Mouse (Mus musculus) adrenal gland, adult 8-10 months (tissue): ENCODE results near the gene H2al1a. TPM values are rescaled to one million over a fixed set of nuclear protein-coding genes. Genes with fewer than 3 reads are reported as not detected.
"Not testable (repeated sequence)": the region's sequence is repeated elsewhere in the genome, so short reads cannot be mapped to it uniquely, and the experiment has no call there.

Source experiments
- DNase-seq: peaks from one replicate; pipeline ENCODE4 v3.0.0; 2022
- total RNA-seq, 4 experiments: library from RNA; stranded (reverse); gene quantifications; 2 replicates each; pipeline ENCODE4 v1.2.4; 2022

Gene H2al1a
- total RNA-seq = not detected

DNA sequence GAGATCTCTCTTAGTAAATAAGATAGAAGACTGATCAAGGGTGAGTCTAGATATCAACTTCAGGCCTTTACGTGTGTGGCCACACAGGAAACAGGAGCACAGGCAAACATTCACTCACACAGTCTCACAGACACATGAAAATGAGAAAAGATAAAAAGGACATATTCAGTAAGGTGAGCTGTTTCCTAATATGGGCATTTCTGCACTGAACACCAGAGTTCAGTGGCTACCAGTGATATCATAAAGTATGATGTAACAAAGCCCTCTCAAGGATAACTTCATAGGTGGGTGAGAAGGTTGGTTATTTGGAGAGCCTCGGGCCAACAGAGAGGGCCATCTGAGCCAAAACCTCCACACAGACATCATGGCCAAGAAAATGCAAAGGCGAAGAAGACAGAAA, at the start of gene H2al1a:
H2al1a (plus strand) TSS at position 301 of the 400 bp plus-strand sequence.
- DNase-seq = not testable (repeated sequence)

DNA sequence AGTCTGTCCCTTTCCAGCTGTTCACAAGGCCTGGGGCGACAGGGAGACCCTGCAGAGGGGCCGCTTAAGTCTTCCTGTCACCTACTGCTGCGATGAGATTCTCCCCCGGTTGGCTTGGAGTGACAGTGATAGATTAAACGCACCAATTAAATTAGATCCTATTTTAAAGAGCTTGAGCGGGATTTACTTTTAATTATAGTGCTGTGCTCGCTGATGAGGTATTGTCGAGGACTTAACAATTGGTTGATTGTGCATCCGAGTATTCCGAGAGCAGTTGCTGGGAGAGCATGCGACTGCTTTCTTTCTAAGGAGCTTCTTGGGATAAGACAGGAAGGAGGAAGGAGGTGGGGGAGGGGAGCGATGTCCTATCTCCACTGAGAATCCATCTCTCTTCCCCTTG, 48.9 kb upstream of the H2al1a start:
- DNase-seq = no peak

DNA sequence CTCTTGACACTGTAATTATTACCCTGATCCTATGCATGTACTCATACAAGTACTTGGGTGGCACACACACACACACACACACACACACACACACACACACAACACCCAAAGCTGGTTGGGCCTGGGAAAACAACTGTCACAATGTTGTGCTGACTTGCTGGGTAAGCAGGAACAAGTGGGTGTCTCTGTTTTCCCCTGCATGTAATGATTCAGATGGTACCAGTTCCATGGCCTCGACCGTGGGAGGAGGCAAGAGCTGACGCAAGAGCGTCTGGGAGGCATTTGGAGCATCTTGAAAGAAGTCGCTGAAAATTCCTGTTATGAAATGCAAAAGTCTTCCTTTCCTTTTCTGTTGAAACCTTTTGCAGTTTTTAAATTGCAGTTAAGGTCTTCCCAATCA, 45.0 kb upstream of the H2al1a start:
- DNase-seq = peak; percentile 4

DNA sequence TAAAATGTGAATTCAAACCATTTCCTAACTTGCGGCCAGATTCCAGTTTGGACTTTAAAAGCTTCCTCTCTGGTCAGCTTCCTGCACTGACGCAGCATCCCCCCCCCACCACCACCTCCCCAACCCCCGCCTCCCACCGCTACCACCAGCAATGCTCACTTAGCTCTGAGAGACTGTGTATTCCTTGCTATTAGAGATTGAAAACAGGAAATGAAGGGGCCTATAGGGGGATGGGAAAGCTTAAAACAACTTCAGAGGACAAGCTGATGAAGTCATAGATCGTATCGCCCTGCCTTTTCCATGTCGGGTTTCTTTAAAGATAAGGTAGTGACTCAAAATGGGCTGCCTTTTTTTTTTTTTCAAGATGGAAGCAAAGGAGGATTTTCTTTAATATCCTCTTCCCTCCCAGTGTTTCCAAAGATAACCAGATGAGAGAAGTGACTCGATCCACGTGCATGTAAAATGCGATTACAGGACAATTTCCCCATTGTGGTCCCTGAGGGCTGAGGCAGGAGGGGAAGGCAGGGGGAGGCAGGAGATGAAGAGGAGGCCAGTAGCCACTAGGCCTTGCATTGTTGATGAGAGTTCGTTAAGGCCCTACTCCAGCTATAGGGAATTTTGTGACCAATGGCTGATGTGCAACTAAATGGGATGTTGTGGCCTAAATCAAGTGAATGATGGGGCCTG, 44.4 kb upstream of the H2al1a start:
- DNase-seq = no peak

DNA sequence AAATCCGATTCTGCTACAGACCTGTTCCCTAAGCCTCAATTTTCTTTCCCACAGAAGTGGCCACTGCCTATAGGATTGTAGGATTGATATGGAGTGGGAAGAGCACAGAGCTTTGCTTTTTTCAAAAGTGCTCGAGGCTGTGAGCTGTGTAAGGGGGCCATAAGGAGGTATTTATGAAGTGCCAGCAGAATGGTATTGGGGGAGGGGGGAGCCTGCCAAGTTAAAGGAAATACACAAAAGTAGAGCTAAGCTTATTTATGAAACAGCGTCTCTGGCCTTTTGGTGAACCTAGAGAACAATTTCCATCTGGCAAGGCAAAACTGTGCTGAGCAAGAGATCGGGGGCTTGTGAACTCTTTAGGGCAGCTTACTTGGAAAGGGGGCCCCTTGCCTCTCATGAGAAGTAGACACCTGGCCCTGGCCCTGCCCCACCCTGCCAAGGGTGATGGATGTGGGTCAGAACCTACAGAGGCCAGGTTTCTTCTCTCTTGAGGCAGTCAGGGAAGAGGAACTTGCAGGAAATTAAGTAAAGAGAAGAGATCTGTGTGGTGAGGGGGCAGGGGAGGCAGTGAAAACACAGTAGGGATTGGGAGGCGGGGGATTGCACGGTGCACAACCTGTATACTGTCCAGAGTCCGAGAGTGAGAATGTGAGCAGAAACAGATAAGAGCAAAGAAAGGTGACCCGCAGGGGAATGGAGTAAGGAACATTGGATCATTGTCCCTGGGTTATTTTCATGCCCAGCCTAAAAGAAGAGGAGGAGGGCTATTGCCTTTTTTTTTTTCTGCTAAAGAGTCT, 43.3 kb upstream of the H2al1a start:
- DNase-seq = no peak

DNA sequence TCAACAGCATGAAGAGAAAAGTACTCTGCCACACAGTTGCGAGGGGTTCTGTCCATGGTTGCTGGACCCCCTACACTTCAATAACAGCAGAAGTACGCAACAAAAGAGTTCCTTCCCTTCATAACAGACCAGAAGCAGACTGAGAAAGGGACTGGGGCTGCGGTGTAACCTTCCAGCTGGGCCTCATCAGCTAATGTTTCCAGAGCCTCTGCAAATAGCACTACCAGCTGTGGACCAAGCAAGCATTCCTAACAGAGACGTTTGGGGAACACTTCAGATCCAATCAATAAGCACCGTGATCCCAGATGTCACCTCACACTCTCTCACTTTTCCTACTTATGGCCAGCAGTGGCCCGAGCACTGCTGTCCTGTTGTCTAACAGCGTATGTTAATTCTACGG, 34.1 kb upstream of the H2al1a start:
- no peak for DNase-seq

DNA sequence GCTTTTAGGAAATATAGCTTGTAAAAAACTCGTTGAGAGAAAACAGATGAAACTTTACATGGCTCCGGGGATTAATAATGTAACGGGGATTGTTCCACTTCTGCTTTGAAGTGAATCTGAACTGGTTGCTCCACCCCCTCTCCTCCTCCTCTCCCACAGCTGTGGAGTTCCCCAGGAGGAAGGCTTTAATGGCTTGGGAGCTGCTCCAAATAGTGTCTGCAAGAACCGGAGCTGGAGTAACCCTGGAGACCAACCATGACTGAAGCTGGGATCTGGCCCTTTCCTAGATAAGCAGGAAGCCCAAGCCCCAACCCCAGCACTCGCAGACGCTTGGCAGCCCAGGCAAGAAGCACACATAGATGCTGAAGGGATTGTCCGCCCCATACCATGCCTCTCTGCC, 31.3 kb upstream of the H2al1a start:
- no peak for DNase-seq

DNA sequence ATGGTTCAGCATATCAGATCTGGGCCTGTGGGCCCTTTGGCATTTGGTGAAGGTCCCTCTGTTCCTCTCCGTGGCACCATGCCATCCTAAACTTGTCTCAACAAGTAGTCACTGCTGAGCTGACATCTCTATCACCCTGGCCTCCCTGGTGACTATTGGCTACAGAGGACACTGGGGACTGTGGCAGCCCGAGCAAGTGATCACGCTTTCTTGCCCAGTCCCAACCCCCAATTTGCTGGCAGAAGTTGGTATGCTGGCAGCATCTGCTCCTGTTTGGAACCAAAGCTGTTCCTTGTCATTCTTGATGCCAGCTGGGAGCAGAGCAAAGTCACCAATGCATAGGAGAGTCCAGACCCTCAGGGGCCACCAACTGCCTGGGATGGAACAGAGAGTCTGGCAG, 30.0 kb upstream of the H2al1a start:
- DNase-seq = peak; percentile 4

DNA sequence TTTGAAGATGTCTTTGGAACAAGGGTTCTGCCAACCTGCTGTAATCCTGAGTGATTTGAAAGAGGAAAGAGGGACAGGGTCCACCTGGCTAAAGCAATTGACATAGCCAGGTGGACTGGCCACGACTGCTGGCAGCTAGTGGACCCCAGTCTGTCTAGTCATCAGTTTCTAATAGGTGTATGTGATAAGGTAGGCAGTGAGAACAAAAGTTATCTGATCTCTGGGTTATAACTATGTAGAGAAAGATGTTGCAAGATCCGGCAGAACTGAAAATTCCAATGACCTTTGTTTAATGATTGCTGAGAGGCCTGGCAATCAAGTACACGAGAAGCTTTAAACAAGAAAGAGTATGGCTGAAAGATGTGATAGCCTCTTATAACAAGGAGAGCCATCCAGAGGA, 25.9 kb upstream of the H2al1a start:
- no peak for DNase-seq

DNA sequence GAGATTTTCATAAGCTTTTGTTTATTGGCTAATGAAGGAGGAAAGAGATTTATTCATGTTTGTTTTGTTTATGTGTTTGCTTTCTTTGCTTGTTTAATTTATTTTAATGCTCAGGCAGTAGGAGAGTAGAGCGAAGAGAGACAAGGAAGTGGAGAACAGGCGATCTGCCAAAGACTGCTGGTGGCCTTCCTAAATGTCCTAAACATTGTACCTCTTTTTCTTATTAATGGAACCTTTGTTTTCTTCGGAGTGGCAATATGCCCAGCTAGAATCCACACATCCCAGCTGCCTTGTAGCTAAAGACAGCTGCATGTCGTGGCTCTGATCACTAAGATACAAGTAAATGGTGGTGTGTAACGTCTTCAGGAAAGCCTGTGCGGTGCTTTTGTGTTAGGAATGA, 22.0 kb upstream of the H2al1a start:
- DNase-seq = no peak

DNA sequence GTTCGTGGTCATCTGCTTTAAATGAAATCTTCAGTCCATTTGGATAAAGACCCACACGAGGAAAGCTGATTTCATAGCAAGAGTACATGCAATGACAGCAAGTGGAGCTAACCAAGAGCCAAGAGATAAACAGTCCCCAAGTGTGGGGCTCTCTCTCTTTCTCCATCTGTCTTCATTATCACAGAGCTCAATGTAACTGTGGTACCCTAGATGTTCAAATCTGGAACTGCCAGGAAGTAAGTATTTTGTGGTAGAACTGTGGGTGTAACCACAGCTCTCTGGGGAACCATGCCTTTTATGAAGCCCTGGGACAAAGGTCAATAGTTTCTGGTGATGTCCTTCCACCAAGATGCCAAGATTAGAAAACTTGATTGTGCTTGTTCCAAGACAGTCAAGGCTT, 18.3 kb upstream of the H2al1a start:
- no peak for DNase-seq

DNA sequence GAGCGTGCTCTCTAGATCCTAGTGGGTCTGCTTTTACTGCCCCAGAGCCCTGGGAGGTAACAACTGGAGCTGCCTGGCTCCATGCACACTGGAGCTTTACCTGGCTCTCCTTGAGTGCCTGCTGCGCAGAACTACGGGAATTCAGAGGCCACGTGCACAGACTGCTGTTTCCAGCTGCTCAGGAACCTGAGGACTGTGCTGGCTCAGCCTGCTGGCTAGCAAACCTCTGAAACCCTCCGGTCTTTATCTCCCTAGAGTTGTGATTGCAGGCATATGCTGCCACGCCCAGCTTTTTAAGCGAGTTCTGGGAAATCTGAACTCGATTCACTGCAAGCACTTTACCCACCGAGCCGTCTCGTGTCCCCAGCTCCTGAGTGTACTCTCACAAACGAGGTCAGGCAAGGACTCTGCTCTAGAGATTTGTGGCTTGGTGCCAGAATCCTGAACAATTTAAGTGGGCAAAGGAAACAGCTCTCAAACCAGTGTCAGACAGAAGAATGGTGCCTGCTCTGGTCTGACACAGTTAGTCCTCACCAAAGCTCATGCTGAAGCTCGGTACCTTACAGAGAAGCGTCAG, 10.7 kb upstream of the H2al1a start:
- DNase-seq = no peak

DNA sequence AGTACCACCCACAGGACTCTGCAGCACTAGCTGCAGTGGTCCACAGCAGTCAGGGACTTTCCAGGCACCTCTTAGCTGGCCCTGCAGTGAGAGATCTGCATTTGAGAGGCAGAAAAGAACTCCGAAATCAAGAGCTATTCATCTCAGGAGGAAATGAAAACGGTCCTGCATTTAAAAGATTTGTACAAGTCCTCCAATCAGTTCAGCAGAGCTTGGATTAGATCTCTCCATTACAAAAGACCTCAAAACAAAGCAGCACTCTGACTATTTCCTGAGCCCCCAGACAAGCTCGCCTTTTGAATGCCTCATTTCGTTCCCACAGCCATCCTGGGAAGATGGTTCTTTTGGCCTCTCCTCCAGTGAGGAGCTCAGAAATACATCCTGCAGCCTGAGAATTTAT, 9.8 kb upstream of the H2al1a start:
- no peak for DNase-seq

DNA sequence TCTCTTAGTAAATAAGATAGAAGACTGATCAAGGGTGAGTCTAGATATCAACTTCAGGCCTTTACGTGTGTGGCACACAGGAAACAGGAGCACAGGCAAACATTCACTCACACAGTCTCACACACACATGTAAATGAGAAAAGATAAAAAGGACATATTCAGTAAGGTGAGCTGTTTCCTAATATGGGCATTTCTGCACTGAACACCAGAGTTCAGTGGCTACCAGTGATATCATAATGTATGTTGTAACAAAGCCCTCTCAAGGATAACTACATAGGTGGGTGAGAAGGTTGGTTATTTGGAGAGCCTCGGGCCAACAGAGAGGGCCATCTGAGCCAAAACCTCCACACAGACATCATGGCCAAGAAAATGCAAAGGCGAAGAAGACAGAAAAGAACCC, 3.1 kb downstream of the H2al1a start, which contains the start of gene H2al1b:
H2al1b (plus strand) TSS at position 301 of the 400 bp plus-strand sequence.
- DNase-seq = not testable (repeated sequence)

DNA sequence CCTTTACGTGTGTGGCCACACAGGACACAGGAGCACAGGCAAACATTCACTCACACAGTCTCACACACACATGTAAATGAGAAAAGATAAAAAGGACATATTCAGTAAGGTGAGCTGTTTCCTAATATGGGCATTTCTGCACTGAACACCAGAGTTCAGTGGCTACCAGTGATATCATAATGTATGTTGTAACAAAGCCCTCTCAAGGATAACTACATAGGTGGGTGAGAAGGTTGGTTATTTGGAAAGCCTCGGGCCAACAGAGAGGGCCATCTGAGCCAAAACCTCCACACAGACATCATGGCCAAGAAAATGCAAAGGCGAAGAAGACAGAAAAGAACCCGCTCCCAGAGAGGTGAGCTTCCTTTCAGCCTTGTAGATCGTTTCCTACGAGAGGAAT, 6.3 kb downstream of the H2al1a start, which contains the start of gene H2al1c:
H2al1c (plus strand) TSS at position 301 of the 400 bp plus-strand sequence.
- DNase-seq = not testable (repeated sequence)

DNA sequence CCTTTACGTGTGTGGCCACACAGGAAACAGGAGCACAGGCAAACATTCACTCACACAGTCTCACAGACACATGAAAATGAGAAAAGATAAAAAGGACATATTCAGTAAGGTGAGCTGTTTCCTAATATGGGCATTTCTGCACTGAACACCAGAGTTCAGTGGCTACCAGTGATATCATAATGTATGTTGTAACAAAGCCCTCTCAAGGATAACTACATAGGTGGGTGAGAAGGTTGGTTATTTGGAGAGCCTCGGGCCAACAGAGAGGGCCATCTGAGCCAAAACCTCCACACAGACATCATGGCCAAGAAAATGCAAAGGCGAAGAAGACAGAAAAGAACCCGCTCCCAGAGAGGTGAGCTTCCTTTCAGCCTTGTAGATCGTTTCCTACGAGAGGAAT, 9.5 kb downstream of the H2al1a start, which contains the start of gene H2al1d:
H2al1d (plus strand) TSS at position 301 of the 400 bp plus-strand sequence.
- not testable (repeated sequence) for DNase-seq

DNA sequence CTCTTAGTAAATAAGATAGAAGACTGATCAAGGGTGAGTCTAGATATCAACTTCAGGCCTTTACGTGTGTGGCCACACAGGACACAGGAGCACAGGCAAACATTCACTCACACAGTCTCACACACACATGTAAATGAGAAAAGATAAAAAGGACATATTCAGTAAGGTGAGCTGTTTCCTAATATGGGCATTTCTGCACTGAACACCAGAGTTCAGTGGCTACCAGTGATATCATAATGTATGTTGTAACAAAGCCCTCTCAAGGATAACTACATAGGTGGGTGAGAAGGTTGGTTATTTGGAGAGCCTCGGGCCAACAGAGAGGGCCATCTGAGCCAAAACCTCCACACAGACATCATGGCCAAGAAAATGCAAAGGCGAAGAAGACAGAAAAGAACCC, 12.6 kb downstream of the H2al1a start, which contains the start of gene H2al1e:
H2al1e (plus strand) TSS at position 301 of the 400 bp plus-strand sequence.
- DNase-seq = not testable (repeated sequence)

DNA sequence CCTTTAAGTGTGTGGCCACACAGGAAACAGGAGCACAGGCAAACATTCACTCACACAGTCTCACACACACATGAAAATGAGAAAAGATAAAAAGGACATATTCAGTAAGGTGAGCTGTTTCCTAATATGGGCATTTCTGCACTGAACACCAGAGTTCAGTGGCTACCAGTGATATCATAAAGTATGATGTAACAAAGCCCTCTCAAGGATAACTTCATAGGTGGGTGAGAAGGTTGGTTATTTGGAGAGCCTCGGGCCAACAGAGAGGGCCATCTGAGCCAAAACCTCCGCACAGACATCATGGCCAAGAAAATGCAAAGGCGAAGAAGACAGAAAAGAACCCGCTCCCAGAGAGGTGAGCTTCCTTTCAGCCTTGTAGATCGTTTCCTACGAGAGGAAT, 15.8 kb downstream of the H2al1a start, which contains the start of gene H2al1f:
H2al1f (plus strand) TSS at position 301 of the 400 bp plus-strand sequence.
- DNase-seq = not testable (repeated sequence)

DNA sequence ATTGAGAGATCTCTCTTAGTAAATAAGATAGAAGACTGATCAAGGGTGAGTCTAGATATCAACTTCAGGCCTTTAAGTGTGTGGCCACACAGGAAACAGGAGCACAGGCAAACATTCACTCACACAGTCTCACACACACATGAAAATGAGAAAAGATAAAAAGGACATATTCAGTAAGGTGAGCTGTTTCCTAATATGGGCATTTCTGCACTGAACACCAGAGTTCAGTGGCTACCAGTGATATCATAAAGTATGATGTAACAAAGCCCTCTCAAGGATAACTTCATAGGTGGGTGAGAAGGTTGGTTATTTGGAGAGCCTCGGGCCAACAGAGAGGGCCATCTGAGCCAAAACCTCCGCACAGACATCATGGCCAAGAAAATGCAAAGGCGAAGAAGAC, 18.9 kb downstream of the H2al1a start, which contains the start of gene H2al1g:
H2al1g (plus strand) TSS at position 301 of the 400 bp plus-strand sequence.
- not testable (repeated sequence) for DNase-seq

DNA sequence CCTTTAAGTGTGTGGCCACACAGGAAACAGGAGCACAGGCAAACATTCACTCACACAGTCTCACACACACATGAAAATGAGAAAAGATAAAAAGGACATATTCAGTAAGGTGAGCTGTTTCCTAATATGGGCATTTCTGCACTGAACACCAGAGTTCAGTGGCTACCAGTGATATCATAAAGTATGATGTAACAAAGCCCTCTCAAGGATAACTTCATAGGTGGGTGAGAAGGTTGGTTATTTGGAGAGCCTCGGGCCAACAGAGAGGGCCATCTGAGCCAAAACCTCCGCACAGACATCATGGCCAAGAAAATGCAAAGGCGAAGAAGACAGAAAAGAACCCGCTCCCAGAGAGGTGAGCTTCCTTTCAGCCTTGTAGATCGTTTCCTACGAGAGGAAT, 22.1 kb downstream of the H2al1a start, which contains the start of gene H2al1h:
H2al1h (plus strand) TSS at position 301 of the 400 bp plus-strand sequence.
- not testable (repeated sequence) for DNase-seq

DNA sequence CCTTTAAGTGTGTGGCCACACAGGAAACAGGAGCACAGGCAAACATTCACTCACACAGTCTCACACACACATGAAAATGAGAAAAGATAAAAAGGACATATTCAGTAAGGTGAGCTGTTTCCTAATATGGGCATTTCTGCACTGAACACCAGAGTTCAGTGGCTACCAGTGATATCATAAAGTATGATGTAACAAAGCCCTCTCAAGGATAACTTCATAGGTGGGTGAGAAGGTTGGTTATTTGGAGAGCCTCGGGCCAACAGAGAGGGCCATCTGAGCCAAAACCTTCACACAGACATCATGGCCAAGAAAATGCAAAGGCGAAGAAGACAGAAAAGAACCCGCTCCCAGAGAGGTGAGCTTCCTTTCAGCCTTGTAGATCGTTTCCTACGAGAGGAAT, 25.3 kb downstream of the H2al1a start, which contains the start of gene H2al1i:
H2al1i (plus strand) TSS at position 301 of the 400 bp plus-strand sequence.
- DNase-seq = not testable (repeated sequence)

DNA sequence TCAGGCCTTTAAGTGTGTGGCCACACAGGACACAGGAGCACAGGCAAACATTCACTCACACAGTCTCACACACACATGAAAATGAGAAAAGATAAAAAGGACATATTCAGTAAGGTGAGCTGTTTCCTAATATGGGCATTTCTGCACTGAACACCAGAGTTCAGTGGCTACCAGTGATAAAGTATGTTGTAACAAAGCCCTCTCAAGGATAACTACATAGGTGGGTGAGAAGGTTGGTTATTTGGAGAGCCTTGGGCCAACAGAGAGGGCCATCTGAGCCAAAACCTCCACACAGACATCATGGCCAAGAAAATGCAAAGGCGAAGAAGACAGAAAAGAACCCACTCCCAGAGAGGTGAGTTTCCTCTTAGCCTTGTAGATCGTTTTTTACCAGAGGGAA, 28.5 kb downstream of the H2al1a start, which contains the start of gene H2al1j:
H2al1j (plus strand) TSS at position 301 of the 400 bp plus-strand sequence.
- not testable (repeated sequence) for DNase-seq

DNA sequence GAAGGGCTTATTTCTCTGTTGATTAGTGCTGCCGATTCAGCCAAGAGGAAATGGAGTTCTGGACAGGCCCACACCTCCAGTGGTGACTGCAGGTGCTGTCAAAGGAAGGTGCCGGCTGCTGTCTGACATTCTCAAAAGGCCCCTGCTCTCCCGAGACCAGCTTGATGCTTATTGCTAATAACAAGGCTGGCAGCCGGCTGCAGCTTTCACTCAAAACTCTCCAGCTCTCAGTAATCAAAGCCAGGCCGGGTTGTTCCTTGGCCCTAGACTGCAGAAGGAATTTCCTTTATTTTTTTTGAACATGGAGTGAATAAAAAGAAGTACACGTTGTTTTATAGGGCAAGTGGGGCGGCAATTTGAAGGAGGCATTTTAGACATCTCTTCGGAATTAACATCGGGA, 46.7 kb downstream of the H2al1a start:
- DNase-seq = no peak
